Mouse (Mus musculus): ENCODE data around the gene Magi1. TPM values are rescaled to one million over a fixed set of nuclear protein-coding genes. Genes with fewer than 3 reads are reported as not detected.

Magi1 gene
- polyA plus RNA-seq, 1 experiment, result 3.4 TPM

DNA sequence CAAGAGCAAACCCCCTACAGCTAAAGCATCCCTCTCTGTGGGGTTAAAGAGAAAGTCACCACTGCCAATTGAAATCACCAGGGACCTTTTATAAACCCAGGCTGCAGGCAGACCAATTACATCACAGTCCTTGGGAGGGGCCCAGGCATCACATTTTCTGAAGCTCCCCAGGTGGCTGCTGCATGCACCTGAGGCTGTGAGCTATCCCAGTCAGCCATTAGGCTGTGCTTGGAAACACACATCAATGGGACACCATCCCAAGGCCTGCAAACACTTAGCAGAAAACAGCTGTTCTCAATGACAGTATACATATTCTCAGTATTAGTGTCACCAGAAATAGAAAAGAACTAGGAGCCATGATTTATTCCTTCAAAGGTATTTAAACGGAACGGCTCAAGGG lies 617.0 kb downstream of the Magi1 start:
- TF ChIP-seq TCF3 (IDR thresholded peaks at IDR 0.05; ENCODE audit: insufficient read length, low read depth) (no peak), REST (IDR thresholded peaks at IDR 0.05; ENCODE audit: insufficient read depth, insufficient read length) (no peak), TCF12 (IDR thresholded peaks at IDR 0.05; ENCODE audit: insufficient read depth, poor library complexity, severe bottlenecking) (no peak), E2F4 (IDR thresholded peaks at IDR 0.05; ENCODE audit: insufficient read depth) (no peak), MAX (IDR thresholded peaks at IDR 0.05; ENCODE audit: low read depth) (no peak), POLR2A (IDR thresholded peaks at IDR 0.05; ENCODE audit: insufficient read length, low read depth) (no peak), SRF (IDR thresholded peaks at IDR 0.05; ENCODE audit: control insufficient read depth, insufficient read length, low read depth) (no peak), USF1 (IDR thresholded peaks at IDR 0.05; ENCODE audit: low read depth) (no peak), CEBPB (IDR thresholded peaks at IDR 0.05; ENCODE audit: insufficient read depth, poor library complexity, severe bottlenecking) (no peak)
- H3K36me3 ChIP-seq (ENCODE audit: control insufficient read depth, insufficient read depth), result no peaks in the 10 kb centered on the region
- H3ac ChIP-seq (ENCODE audit: control insufficient read depth, insufficient read length), result no peak overlapping the region
- H3K79me2 ChIP-seq (ENCODE audit: control insufficient read depth, insufficient read depth), result no peaks in the 10 kb centered on the region
- H3K4me2 ChIP-seq (ENCODE audit: low read depth), result no peak overlapping the region
- no peak overlapping the region for H3K4me3 ChIP-seq
- no peaks in the 10 kb centered on the region for H3K27me3 ChIP-seq (ENCODE audit: control insufficient read depth, insufficient read depth, insufficient read length)

- no peaks in the 10 kb centered on the region for H3K36me3 ChIP-seq (ENCODE audit: control insufficient read depth, insufficient read depth)
- H3K27me3 ChIP-seq (ENCODE audit: control insufficient read depth, insufficient read depth, insufficient read length), result no peaks in the 10 kb centered on the region
- H3ac ChIP-seq (ENCODE audit: control insufficient read depth, insufficient read length), result no peak overlapping the region
- no peak overlapping the region for H3K4me3 ChIP-seq
- H3K79me2 ChIP-seq (ENCODE audit: control insufficient read depth, insufficient read depth), result no peaks in the 10 kb centered on the region
- no peak overlapping the region for H3K4me2 ChIP-seq (ENCODE audit: low read depth)
- no peak for TF ChIP-seq MAX (IDR thresholded peaks at IDR 0.05; ENCODE audit: low read depth)
- TF ChIP-seq POLR2A (IDR thresholded peaks at IDR 0.05; ENCODE audit: insufficient read length, low read depth), result no peak
- no peak for TF ChIP-seq MYOD1 (IDR thresholded peaks at IDR 0.05; ENCODE audit: control insufficient read depth in 1 of 3, insufficient read length in 2 of 3, low read depth in 2 of 3)
- TF ChIP-seq TCF12 (IDR thresholded peaks at IDR 0.05; ENCODE audit: insufficient read depth, poor library complexity, severe bottlenecking), result no peak
- TF ChIP-seq CEBPB (IDR thresholded peaks at IDR 0.05; ENCODE audit: insufficient read depth, poor library complexity, severe bottlenecking), result no peak
- TF ChIP-seq TCF3 (IDR thresholded peaks at IDR 0.05; ENCODE audit: insufficient read length, low read depth), result no peak
- TF ChIP-seq MYOG (IDR thresholded peaks at IDR 0.05; ENCODE audit: control insufficient read depth in 1 of 3, insufficient read depth in 1 of 3, insufficient read length in 2 of 3, low read depth in 2 of 3), result no peak
- TF ChIP-seq USF1 (IDR thresholded peaks at IDR 0.05; ENCODE audit: low read depth), result no peak
- TF ChIP-seq E2F4 (IDR thresholded peaks at IDR 0.05; ENCODE audit: insufficient read depth), result no peak
- no peak for TF ChIP-seq POLR2AphosphoS2 (IDR thresholded peaks at IDR 0.05; ENCODE audit: insufficient read length, low read depth)
- TF ChIP-seq REST (IDR thresholded peaks at IDR 0.05; ENCODE audit: insufficient read depth, insufficient read length), result no peak
- TF ChIP-seq SRF (IDR thresholded peaks at IDR 0.05; ENCODE audit: control insufficient read depth, insufficient read length, low read depth), result no peak
Measured at GRCm38 (mm10) chr6:93665056-93665805, 618.5 kb downstream of the Magi1 start.

GRCm38 (mm10) chr6:93661139-93661538 lies 622.6 kb downstream of the Magi1 start:
- Histone ChIP-seq H3ac (ENCODE audit: control insufficient read depth, insufficient read length) (no peak overlapping the region), H3K4me3 (no peak overlapping the region), H3K27me3 (ENCODE audit: control insufficient read depth, insufficient read depth, insufficient read length) (no peaks in the 10 kb centered on the region), H3K79me2 (ENCODE audit: control insufficient read depth, insufficient read depth) (no peaks in the 10 kb centered on the region), H3K4me2 (ENCODE audit: low read depth) (no peak overlapping the region), H3K36me3 (ENCODE audit: control insufficient read depth, insufficient read depth) (no peaks in the 10 kb centered on the region)
- TF ChIP-seq USF1 (IDR thresholded peaks at IDR 0.05; ENCODE audit: low read depth), result no peak
- TF ChIP-seq SRF (IDR thresholded peaks at IDR 0.05; ENCODE audit: control insufficient read depth, insufficient read length, low read depth), result no peak
- no peak for TF ChIP-seq TCF3 (IDR thresholded peaks at IDR 0.05; ENCODE audit: insufficient read length, low read depth)
- no peak for TF ChIP-seq TCF12 (IDR thresholded peaks at IDR 0.05; ENCODE audit: insufficient read depth, poor library complexity, severe bottlenecking)
- no peak for TF ChIP-seq MYOG (IDR thresholded peaks at IDR 0.05; ENCODE audit: control insufficient read depth in 1 of 3, insufficient read depth in 1 of 3, insufficient read length in 2 of 3, low read depth in 2 of 3)
- TF ChIP-seq POLR2A (IDR thresholded peaks at IDR 0.05; ENCODE audit: insufficient read length, low read depth), result no peak
- no peak for TF ChIP-seq MAX (IDR thresholded peaks at IDR 0.05; ENCODE audit: low read depth)
- TF ChIP-seq CEBPB (IDR thresholded peaks at IDR 0.05; ENCODE audit: insufficient read depth, poor library complexity, severe bottlenecking), result no peak
- TF ChIP-seq MYOD1 (IDR thresholded peaks at IDR 0.05; ENCODE audit: control insufficient read depth in 1 of 3, insufficient read length in 2 of 3, low read depth in 2 of 3), result no peak
- no peak for TF ChIP-seq POLR2AphosphoS2 (IDR thresholded peaks at IDR 0.05; ENCODE audit: insufficient read length, low read depth)
- TF ChIP-seq E2F4 (IDR thresholded peaks at IDR 0.05; ENCODE audit: insufficient read depth), result no peak
- TF ChIP-seq REST (IDR thresholded peaks at IDR 0.05; ENCODE audit: insufficient read depth, insufficient read length), result no peak

GRCm38 (mm10) chr6:93659534-93659933 lies 624.2 kb downstream of the Magi1 start:
- no peak for TF ChIP-seq POLR2A (IDR thresholded peaks at IDR 0.05; ENCODE audit: insufficient read length, low read depth)
- no peak for TF ChIP-seq CEBPB (IDR thresholded peaks at IDR 0.05; ENCODE audit: insufficient read depth, poor library complexity, severe bottlenecking)
- TF ChIP-seq REST (IDR thresholded peaks at IDR 0.05; ENCODE audit: insufficient read depth, insufficient read length), result no peak
- TF ChIP-seq MYOG (IDR thresholded peaks at IDR 0.05; ENCODE audit: control insufficient read depth in 1 of 3, insufficient read depth in 1 of 3, insufficient read length in 2 of 3, low read depth in 2 of 3), result no peak
- no peak for TF ChIP-seq MYOD1 (IDR thresholded peaks at IDR 0.05; ENCODE audit: control insufficient read depth in 1 of 3, insufficient read length in 2 of 3, low read depth in 2 of 3)
- no peak for TF ChIP-seq TCF12 (IDR thresholded peaks at IDR 0.05; ENCODE audit: insufficient read depth, poor library complexity, severe bottlenecking)
- no peak for TF ChIP-seq SRF (IDR thresholded peaks at IDR 0.05; ENCODE audit: control insufficient read depth, insufficient read length, low read depth)
- TF ChIP-seq MAX (IDR thresholded peaks at IDR 0.05; ENCODE audit: low read depth), result no peak
- no peak for TF ChIP-seq E2F4 (IDR thresholded peaks at IDR 0.05; ENCODE audit: insufficient read depth)
- no peak for TF ChIP-seq USF1 (IDR thresholded peaks at IDR 0.05; ENCODE audit: low read depth)
- no peak for TF ChIP-seq POLR2AphosphoS2 (IDR thresholded peaks at IDR 0.05; ENCODE audit: insufficient read length, low read depth)
- no peak for TF ChIP-seq TCF3 (IDR thresholded peaks at IDR 0.05; ENCODE audit: insufficient read length, low read depth)
- Histone ChIP-seq H3K4me3 (no peak overlapping the region), H3K36me3 (ENCODE audit: control insufficient read depth, insufficient read depth) (no peaks in the 10 kb centered on the region), H3K27me3 (ENCODE audit: control insufficient read depth, insufficient read depth, insufficient read length) (no peaks in the 10 kb centered on the region), H3ac (ENCODE audit: control insufficient read depth, insufficient read length) (no peak overlapping the region), H3K79me2 (ENCODE audit: control insufficient read depth, insufficient read depth) (no peaks in the 10 kb centered on the region), H3K4me2 (ENCODE audit: low read depth) (no peak overlapping the region)

Data from myocyte (in vitro differentiated cells).